Mouse (Mus musculus) embryonic facial prominence, embryonic 15.5 days (tissue): ENCODE results near the gene Marcks. TPM values are rescaled to one million over a fixed set of nuclear protein-coding genes. Genes with fewer than 3 reads are reported as not detected.
"Not testable (repeated sequence)": the region's sequence is repeated elsewhere in the genome, so short reads cannot be mapped to it uniquely, and the experiment has no call there.

Experiments
- ATAC-seq: fragments of 200-750 bp; cut with Nextera tagmentation; 2 replicates; pipeline ENCODE4 v1.8.0; 2017; ENCODE audit warnings: low read depth, moderate TSS enrichment; ENCODE audit not compliant: insufficient number of reproducible peaks, low FRiP score, low TSS enrichment
- H3K27ac ChIP-seq: fragments of 300-500 bp; sonication (generic); replicated peaks from 2 replicates; pipeline ENCODE4 v1.5.1; 2015; ENCODE audit warnings: mild to moderate bottlenecking, inconsistent platforms
- H3K27me3 ChIP-seq: fragments of 300-500 bp; sonication (generic); 2 replicates; pipeline ENCODE4 v1.6.1; 2015; ENCODE audit warnings: inconsistent platforms
- H3K36me3 ChIP-seq: fragments of 300-500 bp; sonication (generic); 2 replicates; pipeline ENCODE4 v1.6.1; 2015; ENCODE audit warnings: mild to moderate bottlenecking, inconsistent platforms
- H3K4me1 ChIP-seq: fragments of 300-500 bp; sonication (generic); 2 replicates; pipeline ENCODE4 v1.6.1; 2015; ENCODE audit warnings: inconsistent platforms
- H3K4me2 ChIP-seq: fragments of 300-500 bp; sonication (generic); replicated peaks from 2 replicates; pipeline ENCODE4 v1.6.1; 2015; ENCODE audit warnings: mild to moderate bottlenecking, inconsistent platforms
- H3K4me3 ChIP-seq: fragments of 300-500 bp; sonication (generic); replicated peaks from 2 replicates; pipeline ENCODE4 v1.5.1; 2015; ENCODE audit warnings: mild to moderate bottlenecking, inconsistent platforms
- H3K9ac ChIP-seq: fragments of 300-500 bp; sonication (generic); 2 replicates; pipeline ENCODE4 v1.6.1; 2015; ENCODE audit warnings: inconsistent platforms
- H3K9me3 ChIP-seq: fragments of 300-500 bp; sonication (generic); replicated peaks from 2 replicates; pipeline ENCODE4 v1.6.1; 2016; ENCODE audit warnings: inconsistent platforms
- WGBS: fragments of 180-500 bp; shearing (Covaris S2); methylation state at CpG from one replicate; pipeline ENCODE4 v1.1.7; 2015; 5-methylcytosine and 5-hydroxymethylcytosine counted together
- polyA plus RNA-seq: library from polyadenylated mRNA; unstranded; fragments of >200 nt; fragmentation: Nextera tagmentation; extraction: Ambion mirVana; gene quantifications from 2 replicates; pipeline ENCODE4 v1.2.1, GENCODE M21; 2015

The Marcks gene
- polyA plus RNA-seq, 1 experiment from 2014 or later, result 141 TPM

- Histone ChIP-seq H3K9ac (no peak overlapping the region), H3K27ac (no peak overlapping the region), H3K9me3 (no peaks in the 10 kb centered on the region), H3K36me3 (no peaks in the 10 kb centered on the region), H3K4me1 (no peaks in the 10 kb centered on the region), H3K4me2 (no peak overlapping the region), H3K27me3 (no peaks in the 10 kb centered on the region), H3K4me3 (no peak overlapping the region)
- WGBS, result 91% methylated on average over 3 of the region's 3 CpGs
- no peak for ATAC-seq
Observed at GRCm38 (mm10) chr10:37096529-37096928, 42.2 kb downstream of the Marcks start.

GRCm38 (mm10) chr10:37095803-37096202 is 42.9 kb downstream of the Marcks start:
- no peak overlapping the region for H3K4me2 ChIP-seq
- H3K36me3 ChIP-seq, result no peaks in the 10 kb centered on the region
- H3K9ac ChIP-seq, result no peak overlapping the region
- no peaks in the 10 kb centered on the region for H3K9me3 ChIP-seq
- no peaks in the 10 kb centered on the region for H3K4me1 ChIP-seq
- no peaks in the 10 kb centered on the region for H3K27me3 ChIP-seq
- WGBS, result 59% methylated on average over 6 of the region's 6 CpGs
- no peak for ATAC-seq
- H3K27ac ChIP-seq, result no peak overlapping the region
- H3K4me3 ChIP-seq, result no peak overlapping the region

- H3K27me3 ChIP-seq, result no peaks in the 10 kb centered on the region
- no peaks in the 10 kb centered on the region for H3K4me1 ChIP-seq
- H3K4me3 ChIP-seq, result no peak overlapping the region
- H3K4me2 ChIP-seq, result no peak overlapping the region
- no peak for ATAC-seq
- no peak overlapping the region for H3K9ac ChIP-seq
- H3K36me3 ChIP-seq, result no peaks in the 10 kb centered on the region
- no peaks in the 10 kb centered on the region for H3K9me3 ChIP-seq
- H3K27ac ChIP-seq, result no peak overlapping the region
Observed at GRCm38 (mm10) chr10:37093306-37093705, 45.4 kb downstream of the Marcks start.

GRCm38 (mm10) chr10:37090411-37090810 is 48.3 kb downstream of the Marcks start:
- H3K27me3 ChIP-seq, result no peaks in the 10 kb centered on the region
- no peak overlapping the region for H3K4me3 ChIP-seq
- no peaks in the 10 kb centered on the region for H3K9me3 ChIP-seq
- H3K9ac ChIP-seq, result no peak overlapping the region
- H3K4me2 ChIP-seq, result no peak overlapping the region
- WGBS, result 81% methylated on average over 3 of the region's 3 CpGs
- no peak for ATAC-seq
- H3K27ac ChIP-seq, result no peak overlapping the region
- H3K4me1 ChIP-seq, result no peaks in the 10 kb centered on the region
- H3K36me3 ChIP-seq, result no peaks in the 10 kb centered on the region

GRCm38 (mm10) chr10:37084071-37084470 is 54.6 kb downstream of the Marcks start:
- H3K9ac ChIP-seq, H3K36me3 ChIP-seq, H3K27ac ChIP-seq, H3K4me3 ChIP-seq, H3K9me3 ChIP-seq, ATAC-seq, H3K4me1 ChIP-seq, H3K4me2 ChIP-seq, H3K27me3 ChIP-seq: not testable (repeated sequence)
- WGBS, result 94% methylated on average over 2 of the region's 2 CpGs

Other genes with a start within 250 kb of the Marcks start
- gene Hdac2, start 164.4 kb downstream of the Marcks start, polyA plus RNA-seq, result 233 and 236 TPM in 2 replicates